Mouse (Mus musculus): ENCODE measurements around the gene Vcl.

DNA sequence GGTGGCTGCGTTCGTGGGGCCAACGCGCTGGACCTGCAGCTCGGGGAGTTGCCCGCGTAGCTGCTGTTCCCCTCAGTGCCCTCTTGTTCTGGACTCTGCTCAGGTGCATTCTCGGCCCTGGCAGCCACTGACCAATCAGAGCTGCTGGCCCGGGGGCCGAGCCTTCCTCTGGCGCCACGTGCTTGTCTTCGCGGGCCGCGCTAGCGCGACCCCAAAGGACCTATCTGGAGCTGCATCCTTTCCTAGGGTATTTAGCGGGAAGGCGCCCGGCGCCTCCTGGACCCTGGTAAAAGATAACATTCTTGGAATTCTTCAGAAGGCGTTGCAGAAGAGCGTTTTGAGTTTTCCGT is 123.6 kb downstream of the Vcl start:
- TF ChIP-seq POLR2A (IDR thresholded peaks at IDR 0.05; ENCODE audit: low read depth, low read length) (no peak), CTCF (conservative IDR thresholded peaks at IDR 0.05; ENCODE audit: insufficient read depth, insufficient read length, low read depth, low read length) (0 out of 2 replicates have a peak, but pooled peaks have one; percentile 13)

Data from kidney, adult 2 months (tissue).